Mouse (Mus musculus): ENCODE measurements around the gene Ankrd34a. TPM values are rescaled to one million over a fixed set of nuclear protein-coding genes. Genes with fewer than 3 reads are reported as not detected.

The Ankrd34a gene
- polyA plus RNA-seq, 1 experiment, result 0.63 TPM

DNA sequence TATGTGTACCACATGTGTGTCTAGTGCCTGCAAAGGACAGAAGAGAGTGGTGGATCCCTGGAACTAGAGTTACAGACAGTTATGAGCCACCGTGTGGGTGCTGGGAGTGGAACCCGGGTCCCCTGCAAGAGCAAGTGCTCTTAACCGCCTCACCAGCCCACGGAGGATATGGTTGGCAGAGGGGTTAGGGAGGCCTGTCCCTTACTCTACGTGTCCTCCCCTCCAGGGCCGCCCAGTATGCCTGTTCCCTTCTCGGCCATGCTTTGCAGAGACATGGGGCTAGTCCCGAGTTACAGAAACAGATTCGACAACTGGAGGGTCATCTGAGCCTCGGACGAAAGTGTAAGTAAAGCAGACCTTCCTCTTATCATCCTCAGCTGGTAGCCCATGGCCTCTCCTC is 40.0 kb downstream of the Ankrd34a start:
- no peaks in the 10 kb centered on the region for H3K27me3 ChIP-seq (ENCODE audit: control insufficient read depth, insufficient read depth, low read length)
- H3K36me3 ChIP-seq (ENCODE audit: control insufficient read depth, insufficient read depth, low read length), result peaks cover 20% of the 10 kb centered on the region
- peaks cover 6% of the 10 kb centered on the region; the same call in 1 of the 2 replicates for H3K4me1 ChIP-seq (ENCODE audit: control insufficient read depth, insufficient read depth, insufficient read length, low read length)
- WGBS, result 27% methylated on average over 11 of the region's 11 CpGs
- H3K4me3 ChIP-seq (ENCODE audit: low read depth, low read length), result peak overlapping the region; percentile 55
- TF ChIP-seq POLR2A (IDR thresholded peaks at IDR 0.05; ENCODE audit: low read depth, low read length) (no peak), CTCF (IDR thresholded peaks at IDR 0.05; ENCODE audit: extremely low read depth, insufficient read length, insufficient replicate concordance, low read depth, low read length) (no peak)
- peak overlapping the region; percentile 42 for H3K27ac ChIP-seq (ENCODE audit: insufficient read depth, low read depth, low read length)

DNA sequence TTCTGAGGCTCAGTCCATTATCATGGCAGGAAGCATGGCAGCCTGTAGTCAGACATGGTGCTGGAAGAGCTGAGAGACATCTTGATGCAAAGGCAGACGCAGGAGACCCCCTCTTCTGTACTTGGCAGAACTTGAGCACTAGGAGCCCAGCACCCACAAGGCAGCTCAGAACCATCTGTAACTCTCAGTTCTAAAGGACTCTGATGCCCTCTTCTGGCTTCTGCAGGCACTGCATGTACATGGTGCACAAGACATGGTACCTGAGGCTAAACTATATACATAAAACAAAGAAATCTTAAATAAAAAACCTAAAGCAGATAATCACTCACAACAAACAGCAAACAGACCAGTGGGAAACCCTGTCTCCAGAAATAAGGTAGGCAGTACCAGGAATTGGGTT is 42.8 kb downstream of the Ankrd34a start:
- Histone ChIP-seq H3K27me3 (ENCODE audit: control insufficient read depth, insufficient read depth, low read length) (no peaks in the 10 kb centered on the region), H3K4me1 (ENCODE audit: control insufficient read depth, insufficient read depth, insufficient read length, low read length) (peaks cover 6% of the 10 kb centered on the region; the same call in 1 of the 2 replicates), H3K4me3 (ENCODE audit: low read depth, low read length) (no peak overlapping the region), H3K27ac (ENCODE audit: insufficient read depth, low read depth, low read length) (no peak overlapping the region), H3K36me3 (ENCODE audit: control insufficient read depth, insufficient read depth, low read length) (peaks cover 22% of the 10 kb centered on the region)
- 87% methylated on average over 1 of the region's 1 CpGs for WGBS
- TF ChIP-seq POLR2A (IDR thresholded peaks at IDR 0.05; ENCODE audit: low read depth, low read length) (no peak), CTCF (IDR thresholded peaks at IDR 0.05; ENCODE audit: extremely low read depth, insufficient read length, insufficient replicate concordance, low read depth, low read length) (peak; percentile 57; the same call in 1 of the 2 replicates)

DNA sequence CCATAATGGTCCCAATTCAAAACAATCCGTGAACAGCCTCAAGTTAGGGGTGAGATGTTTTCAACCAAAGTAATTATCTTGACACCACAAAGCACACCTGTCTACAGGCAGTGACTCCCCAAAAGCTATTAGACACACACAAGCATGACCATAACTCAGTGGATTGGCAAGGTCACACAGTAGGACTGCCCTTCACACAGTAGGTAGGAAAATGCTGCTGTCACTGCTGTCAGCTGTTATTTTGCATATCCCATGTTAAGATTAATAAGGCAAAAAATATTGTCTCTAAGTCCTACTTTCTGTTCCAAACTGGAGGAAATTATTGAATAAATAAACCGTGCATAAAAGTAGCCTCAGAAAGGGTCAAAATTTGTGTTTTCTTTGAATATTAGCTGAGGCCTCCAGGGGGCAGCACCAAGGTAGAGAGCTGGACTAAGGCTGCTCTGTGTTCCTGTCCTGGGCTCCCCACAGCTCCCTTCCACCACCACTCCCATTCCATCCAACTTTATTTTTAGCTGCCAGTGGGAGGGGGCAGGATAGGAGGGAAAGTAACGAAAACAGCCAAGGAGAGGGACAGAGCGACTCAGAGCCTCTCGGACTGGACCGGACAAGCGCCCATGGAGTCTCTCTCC is 48.7 kb downstream of the Ankrd34a start, which contains the start of gene Itga10:
TSS of gene Itga10 (plus strand) at position 567 of the 632 bp plus-strand sequence.
- peak; percentile 55; the same call in 1 of the 2 replicates for TF ChIP-seq CTCF (IDR thresholded peaks at IDR 0.05; ENCODE audit: extremely low read depth, insufficient read length, insufficient replicate concordance, low read depth, low read length)
- no peak for TF ChIP-seq POLR2A (IDR thresholded peaks at IDR 0.05; ENCODE audit: low read depth, low read length)
- no peaks in the 10 kb centered on the region for H3K27me3 ChIP-seq (ENCODE audit: control insufficient read depth, insufficient read depth, low read length)
- H3K4me3 ChIP-seq (ENCODE audit: low read depth, low read length), result no peak within 1 kb of the TSS
- peaks cover 20% of the 10 kb centered on the region for H3K36me3 ChIP-seq (ENCODE audit: control insufficient read depth, insufficient read depth, low read length)
- H3K27ac ChIP-seq (ENCODE audit: insufficient read depth, low read depth, low read length), result no peak within 1 kb of the TSS
- no peaks in the 10 kb centered on the region for H3K4me1 ChIP-seq (ENCODE audit: control insufficient read depth, insufficient read depth, insufficient read length, low read length)
- WGBS, result 74% methylated on average over 7 of the region's 7 CpGs

DNA sequence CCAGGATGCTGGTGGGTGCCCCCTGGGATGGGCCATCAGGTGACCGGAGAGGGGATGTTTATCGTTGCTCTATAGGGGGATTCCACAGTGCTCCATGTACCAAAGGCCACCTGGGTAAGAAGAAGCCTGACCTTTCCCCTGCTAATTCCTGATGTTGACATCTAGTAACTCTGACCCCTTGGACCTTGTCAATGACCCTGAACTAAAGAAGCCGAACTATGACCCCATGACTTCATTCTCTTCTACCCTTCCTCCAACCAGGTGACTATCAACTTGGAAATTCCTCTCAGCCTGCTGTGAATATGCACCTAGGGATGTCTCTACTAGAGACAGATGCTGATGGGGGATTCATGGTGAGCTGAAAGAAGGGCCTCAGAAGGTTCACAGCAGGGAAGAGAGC is 50.9 kb downstream of the Ankrd34a start:
- Histone ChIP-seq H3K27ac (ENCODE audit: insufficient read depth, low read depth, low read length) (no peak overlapping the region), H3K27me3 (ENCODE audit: control insufficient read depth, insufficient read depth, low read length) (no peaks in the 10 kb centered on the region), H3K4me1 (ENCODE audit: control insufficient read depth, insufficient read depth, insufficient read length, low read length) (no peaks in the 10 kb centered on the region), H3K36me3 (ENCODE audit: control insufficient read depth, insufficient read depth, low read length) (peaks cover 19% of the 10 kb centered on the region), H3K4me3 (ENCODE audit: low read depth, low read length) (no peak overlapping the region)
- WGBS, result 91% methylated on average over 3 of the region's 3 CpGs
- no peak for TF ChIP-seq POLR2A (IDR thresholded peaks at IDR 0.05; ENCODE audit: low read depth, low read length)
- TF ChIP-seq CTCF (IDR thresholded peaks at IDR 0.05; ENCODE audit: extremely low read depth, insufficient read length, insufficient replicate concordance, low read depth, low read length), result no peak

Other genes starting within 250 kb of the Ankrd34a start
- not detected in 2 replicates for gene BC107364, start 144.3 kb upstream of the Ankrd34a start, polyA plus RNA-seq (2012; rRNA removed)
- 0.06 TPM in 1 of 2 replicates, not detected in the other for gene Hfe2, start 71.5 kb upstream of the Ankrd34a start, polyA plus RNA-seq (2012; rRNA removed)
- 167 and 384 TPM in 2 replicates for gene Txnip, start 38.7 kb upstream of the Ankrd34a start, polyA plus RNA-seq (2012; rRNA removed)
- gene Gm16253, start 19.7 kb upstream of the Ankrd34a start, polyA plus RNA-seq (2012; rRNA removed), result not detected in 2 replicates
- 3.4 and 7.9 TPM in 2 replicates for gene Polr3gl, start 2.5 kb upstream of the Ankrd34a start, polyA plus RNA-seq (2012; rRNA removed)
- 2.9 and 7.6 TPM in 2 replicates for gene Lix1l, start 4.5 kb downstream of the Ankrd34a start, polyA plus RNA-seq (2012; rRNA removed)
- gene Rbm8a, start 33.3 kb downstream of the Ankrd34a start, polyA plus RNA-seq (2012; rRNA removed), result 1.4 and 5.8 TPM in 2 replicates
- gene Pex11b, start 38.7 kb downstream of the Ankrd34a start, polyA plus RNA-seq (2012; rRNA removed), result 11.0 and 21.1 TPM in 2 replicates
- 0.05 TPM in 1 of 2 replicates, not detected in the other for gene Gm42957, start 38.8 kb downstream of the Ankrd34a start, polyA plus RNA-seq (2012; rRNA removed)
- 0.49 and 0.53 TPM in 2 replicates for gene Itga10, start 48.9 kb downstream of the Ankrd34a start, polyA plus RNA-seq (2012; rRNA removed)
- gene Ankrd35, start 73.5 kb downstream of the Ankrd34a start, polyA plus RNA-seq (2012; rRNA removed), result 0.74 and 1.8 TPM in 2 replicates
- gene Pias3, start 99.7 kb downstream of the Ankrd34a start, polyA plus RNA-seq (2012; rRNA removed), result 10.1 and 17.9 TPM in 2 replicates
- 0.70 and 1.2 TPM in 2 replicates for gene Nudt17, start 111.9 kb downstream of the Ankrd34a start, polyA plus RNA-seq (2012; rRNA removed)
- gene Polr3c, start 131.0 kb downstream of the Ankrd34a start, polyA plus RNA-seq (2012; rRNA removed), result 20.0 and 47.6 TPM in 2 replicates
- gene Rnf115, start 131.0 kb downstream of the Ankrd34a start, polyA plus RNA-seq (2012; rRNA removed), result 7.5 and 17.7 TPM in 2 replicates
- 11.4 and 58.3 TPM in 2 replicates for gene Pdzk1, start 232.6 kb downstream of the Ankrd34a start, polyA plus RNA-seq (2012; rRNA removed)
- gene Cd160, start 232.7 kb downstream of the Ankrd34a start, polyA plus RNA-seq (2012; rRNA removed), result 2.4 and 3.4 TPM in 2 replicates

Data from small intestine, adult 2 months (tissue).